Mouse (Mus musculus): ENCODE data around the gene Gnao1.

- TF ChIP-seq POLR2A (IDR thresholded peaks at IDR 0.05; ENCODE audit: low read depth, low read length) (no peak), CTCF (IDR thresholded peaks at IDR 0.05; ENCODE audit: borderline replicate concordance, insufficient read depth, low read length) (no peak)
These were observed 56.5 kb downstream of the Gnao1 start for GRCm38 (mm10) chr8:93866271-93866670.
